Mouse (Mus musculus) retina, postnatal 1 day (tissue): ENCODE results near the gene Ccdc92b.

Source experiments
- DNase-seq: peaks from one replicate; pipeline ENCODE4 v3.0.0-alpha.2; 2012

Gene Ccdc92b

GRCm38 (mm10) chr11:74655941-74656340 lies 36.5 kb downstream of the Ccdc92b start:
- no peak for DNase-seq

- no peak for DNase-seq
Observed at GRCm38 (mm10) chr11:74660336-74660735, 40.9 kb downstream of the Ccdc92b start.

- no peak for DNase-seq
Observed at GRCm38 (mm10) chr11:74661641-74662040, 42.2 kb downstream of the Ccdc92b start.

DNA sequence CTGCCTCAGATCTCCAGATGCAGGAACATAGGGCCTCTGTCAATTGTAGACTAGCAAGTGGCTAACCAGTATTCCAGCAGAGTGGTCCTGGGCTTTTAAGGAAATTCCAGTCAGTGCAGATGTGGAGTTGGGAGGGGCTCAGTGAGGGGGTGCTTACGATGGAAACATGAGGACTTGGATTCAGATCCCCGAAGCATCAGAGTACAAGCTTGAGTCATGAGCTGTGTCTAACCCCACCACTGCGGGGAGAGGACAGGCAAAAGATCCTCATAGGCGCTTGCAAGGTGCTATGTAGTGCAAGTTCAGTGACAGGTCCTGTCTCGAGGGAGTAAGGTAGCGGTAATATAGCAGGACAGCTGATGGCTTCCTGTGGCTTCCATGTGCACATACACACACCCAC lies 42.8 kb downstream of the Ccdc92b start:
- no peak for DNase-seq

DNA sequence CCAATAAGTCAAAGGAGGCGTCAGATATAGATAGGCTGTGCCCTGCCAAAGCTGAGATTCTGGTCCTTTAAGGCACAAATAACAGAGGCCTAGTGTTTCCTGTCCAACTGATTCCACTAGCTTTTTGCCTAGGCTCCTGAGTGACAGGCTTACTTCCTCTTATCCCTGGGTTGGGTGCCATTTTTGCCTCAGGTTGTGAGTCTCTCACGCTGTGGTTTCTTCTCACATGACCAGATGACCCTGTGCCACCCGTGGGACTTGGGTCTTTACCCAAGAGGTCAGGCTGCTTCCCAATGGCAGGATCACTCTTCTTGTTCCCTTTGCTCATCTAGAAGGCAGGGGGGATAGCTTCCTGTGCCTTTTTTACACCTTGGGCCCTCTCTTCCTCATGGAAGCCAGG lies 44.9 kb downstream of the Ccdc92b start:
- DNase-seq = no peak

GRCm38 (mm10) chr11:74664906-74665305 lies 45.5 kb downstream of the Ccdc92b start:
- DNase-seq = no peak

DNA sequence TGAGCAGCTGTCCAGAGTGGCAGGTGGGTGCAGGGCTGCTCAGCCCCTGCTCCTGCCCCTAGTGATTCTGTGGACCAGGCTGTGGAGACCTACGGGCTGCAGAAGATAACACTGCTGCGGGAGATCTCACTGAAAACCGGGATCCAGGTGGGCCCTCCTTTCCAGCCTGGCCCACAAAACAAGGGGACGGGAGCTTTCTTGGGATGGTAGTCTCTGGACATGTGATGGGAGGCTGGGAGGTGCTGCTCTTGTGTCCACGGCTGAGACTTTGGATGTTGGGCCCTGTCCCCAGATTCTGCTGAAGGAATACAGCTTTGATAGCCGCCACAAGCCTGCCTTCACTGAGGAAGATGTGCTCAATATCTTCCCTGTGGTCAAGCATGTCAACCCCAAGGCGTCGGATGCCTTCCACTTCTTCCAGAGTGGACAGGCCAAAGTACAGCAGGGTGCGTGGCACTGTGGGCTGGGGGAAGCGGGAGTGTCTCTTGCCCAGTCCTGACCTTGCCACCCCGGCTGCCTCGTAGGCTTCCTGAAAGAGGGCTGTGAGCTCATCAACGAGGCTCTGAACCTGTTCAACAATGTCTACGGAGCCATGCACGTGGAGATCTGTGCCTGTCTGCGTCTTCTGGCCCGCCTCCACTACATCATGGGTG lies 46.4 kb downstream of the Ccdc92b start:
- no peak for DNase-seq

- no peak for DNase-seq
Observed at GRCm38 (mm10) chr11:74666284-74666652, 46.9 kb downstream of the Ccdc92b start.

- DNase-seq = no peak
Observed at GRCm38 (mm10) chr11:74666776-74667581, 47.6 kb downstream of the Ccdc92b start.

- no peak for DNase-seq
Observed at GRCm38 (mm10) chr11:74667582-74668010, 48.2 kb downstream of the Ccdc92b start.

DNA sequence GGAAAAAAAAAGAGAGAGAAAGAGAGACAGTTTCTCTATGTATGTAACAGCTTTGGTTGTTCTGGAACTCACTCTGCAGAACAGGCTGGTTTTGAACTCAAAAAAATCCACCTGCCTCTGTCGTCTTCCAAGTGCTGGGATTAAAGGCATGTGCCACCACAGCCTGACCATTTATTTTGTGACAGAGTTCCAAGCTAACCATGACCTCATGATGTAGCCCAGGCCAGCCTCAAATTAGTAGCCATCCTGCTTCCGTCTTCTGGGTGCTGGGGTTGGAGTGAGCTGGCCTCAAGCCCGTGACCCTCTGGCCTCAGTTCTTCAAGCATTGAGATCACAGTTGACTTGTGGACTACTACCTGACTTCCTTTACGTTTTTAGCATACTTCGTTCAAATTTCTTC lies 49.1 kb downstream of the Ccdc92b start:
- no peak for DNase-seq

- DNase-seq = no peak
Observed at GRCm38 (mm10) chr11:74668971-74669370, 49.6 kb downstream of the Ccdc92b start.

GRCm38 (mm10) chr11:74670151-74670550 lies 50.7 kb downstream of the Ccdc92b start:
- DNase-seq = no peak

DNA sequence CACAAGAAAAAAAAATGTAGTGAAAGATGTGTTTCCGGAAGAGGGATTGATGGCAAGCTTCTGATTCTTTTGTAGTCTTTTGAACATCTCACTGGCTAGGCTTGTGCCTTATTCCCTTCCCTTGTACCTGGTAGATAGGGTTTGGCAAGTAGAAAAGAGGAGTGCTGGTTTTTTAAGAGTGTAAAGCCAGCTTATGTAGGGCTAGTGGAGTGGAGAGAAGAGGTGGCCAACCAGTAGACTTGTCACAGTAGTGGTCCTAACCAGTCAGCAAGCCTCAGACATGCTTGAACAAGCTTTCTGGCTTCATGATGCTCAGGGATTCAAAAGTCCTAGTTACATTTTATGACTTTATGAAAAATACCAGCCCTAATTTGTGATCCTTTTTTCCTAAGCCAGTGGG lies 51.6 kb downstream of the Ccdc92b start:
- no peak for DNase-seq

GRCm38 (mm10) chr11:74671839-74672238 lies 52.4 kb downstream of the Ccdc92b start:
- no peak for DNase-seq

GRCm38 (mm10) chr11:74672901-74673513 lies 53.6 kb downstream of the Ccdc92b start:
- DNase-seq = no peak

DNA sequence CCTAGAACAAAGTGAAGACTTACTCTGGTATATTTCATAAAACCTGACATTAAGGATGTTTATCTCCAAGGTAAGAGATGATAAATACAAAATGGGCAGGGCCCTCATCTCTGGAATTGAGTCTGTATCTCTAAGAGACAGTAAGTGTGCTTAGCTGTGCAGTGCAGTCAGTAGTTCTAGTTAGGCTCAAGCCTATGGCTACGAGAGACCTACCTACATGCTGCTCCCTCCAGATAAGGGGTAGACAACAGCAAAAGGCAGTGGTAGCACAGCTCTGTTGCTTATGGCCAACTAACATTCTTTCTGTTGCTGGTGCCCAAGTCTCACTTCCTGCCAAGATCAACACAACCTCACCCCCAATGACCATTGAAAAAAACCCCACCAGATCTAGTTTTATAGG lies 54.2 kb downstream of the Ccdc92b start:
- DNase-seq = no peak

DNA sequence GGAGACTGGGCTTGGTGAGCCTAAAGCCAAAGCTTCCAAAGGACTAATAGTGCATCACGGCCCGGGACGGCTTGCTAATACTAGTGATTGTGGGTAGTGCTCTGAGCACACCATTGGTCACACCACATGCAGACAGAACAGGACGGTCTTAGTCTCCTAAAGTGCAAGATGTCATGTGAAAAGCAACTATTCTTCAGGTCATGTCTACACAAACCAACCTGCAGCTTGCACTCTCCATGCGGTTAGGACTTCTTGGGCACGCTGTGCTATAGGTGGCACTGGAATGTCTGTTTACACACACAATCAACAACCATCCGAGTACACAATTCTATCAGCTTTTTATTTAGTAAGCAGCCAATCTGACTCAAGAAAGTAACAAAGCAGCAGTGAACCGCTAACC lies 55.3 kb downstream of the Ccdc92b start:
- no peak for DNase-seq

GRCm38 (mm10) chr11:74675156-74675555 lies 55.8 kb downstream of the Ccdc92b start:
- no peak for DNase-seq
